Mouse (Mus musculus) small intestine, adult 2 months (tissue): ENCODE results near the gene Otogl.

Source experiments
- CTCF ChIP-seq: fragments of 200-500 bp; IDR thresholded peaks from 2 replicates; pipeline ENCODE4 v1.5.1; 2012; ENCODE audit warnings: low read depth, mild to moderate bottlenecking, control low read depth, inconsistent platforms, low read length, moderate library complexity, mixed read lengths; ENCODE audit not compliant: insufficient replicate concordance, insufficient read length; ENCODE audit errors: extremely low read depth
- POLR2A ChIP-seq: fragments of 200-500 bp; IDR thresholded peaks from 2 replicates; pipeline ENCODE4 v1.6.1; 2012; ENCODE audit warnings: low read depth, mild to moderate bottlenecking, control low read depth, inconsistent platforms, low read length, moderate library complexity

DNA sequence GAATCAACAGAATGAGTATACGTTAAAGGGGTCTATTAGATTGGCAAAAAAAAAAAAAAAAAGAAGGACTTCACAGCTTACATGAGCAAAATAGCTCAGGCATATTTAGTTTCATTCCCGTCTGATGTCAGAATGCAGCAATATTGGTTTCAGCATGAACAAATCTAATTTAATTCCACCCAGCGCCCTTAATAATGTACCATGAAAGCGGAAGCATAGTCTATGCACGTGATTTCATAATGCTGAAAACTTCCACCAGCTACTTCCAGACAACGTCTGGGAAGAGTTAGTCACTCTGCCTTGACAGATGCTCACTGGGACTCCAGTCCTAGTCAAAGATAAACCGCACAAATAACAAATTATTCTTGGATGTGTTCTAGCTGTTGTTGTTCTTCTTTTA, 176.5 kb downstream of the Otogl start:
- TF ChIP-seq CTCF (no peak), POLR2A (no peak)
